Mouse (Mus musculus) gastrocnemius, postnatal 4 days (tissue): ENCODE results near the gene Mogs. TPM values are rescaled to one million over a fixed set of nuclear protein-coding genes. Genes with fewer than 3 reads are reported as not detected.

ENCODE experiments used
- DNase-seq, 2 experiments: peaks; one replicate each; pipeline ENCODE4 v3.0.0; 2021 to 2022; ENCODE audit warnings: low spot score in 2 of 2, mixed read lengths in 2 of 2
- total RNA-seq, 2 experiments: library from RNA; stranded (reverse); gene quantifications; 2 replicates each; pipeline ENCODE4 v1.2.3; 2021

Gene Mogs
- total RNA-seq, 2 experiments from 2014 or later = 20.0 to 21.9 TPM

GRCm38 (mm10) chr6:83120930-83121862 is 5.9 kb downstream of the Mogs start, which contains the start of gene Wbp1:
TSS of gene Wbp1 (minus strand) at chr6:83121559.
- DNase-seq = peak; percentile 69 to 88

- DNase-seq = peak in 1 of 2 experiments; percentile 58
Observed at GRCm38 (mm10) chr6:83121863-83122710, 6.8 kb downstream of the Mogs start.

GRCm38 (mm10) chr6:83122961-83123360 is 7.7 kb downstream of the Mogs start:
- no peak for DNase-seq

DNA sequence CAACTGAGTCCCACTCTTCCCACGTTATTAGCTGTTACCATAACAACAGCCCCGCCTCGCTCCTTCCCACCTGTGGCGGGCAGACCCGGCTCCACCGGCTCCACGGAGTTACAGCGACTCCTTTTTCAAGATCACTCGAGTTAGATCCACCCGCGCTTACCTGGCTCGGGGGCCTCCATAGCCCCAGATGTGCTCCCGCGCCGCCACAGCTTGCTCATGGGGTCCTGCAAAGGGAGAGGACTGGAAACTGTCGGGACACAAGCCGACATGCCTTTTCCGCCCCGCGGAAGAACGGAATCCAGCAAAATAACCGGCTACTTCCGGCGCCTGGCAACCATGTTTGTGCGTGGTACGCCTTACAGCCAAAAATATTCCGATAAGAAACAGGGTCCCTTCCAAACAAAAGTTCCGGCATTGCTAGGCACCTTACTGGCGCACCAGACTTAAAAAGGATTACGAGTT is 9.6 kb downstream of the Mogs start:
- DNase-seq = peak; percentile 77 to 91

DNA sequence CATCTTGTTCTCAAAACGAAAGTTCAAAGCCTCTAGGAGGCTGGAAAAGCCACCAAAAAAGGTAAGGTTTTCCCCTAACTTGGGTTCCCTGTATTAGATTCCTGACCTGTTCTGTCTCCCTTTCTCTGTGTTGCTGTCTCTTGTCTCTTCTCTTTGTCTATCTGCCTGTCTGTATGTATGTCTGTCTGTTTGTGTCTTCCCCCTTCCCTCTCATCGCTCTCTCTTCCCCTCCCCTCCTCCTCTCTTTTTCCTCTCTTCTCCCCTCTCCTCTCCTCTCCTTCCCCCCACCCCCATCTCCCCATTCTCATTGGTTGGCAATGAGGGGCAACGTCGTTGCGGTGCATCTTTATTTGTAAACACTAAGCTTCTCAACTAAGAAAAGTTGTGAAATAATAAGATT is 10.0 kb downstream of the Mogs start, which contains the start of gene Ino80b:
Gene Ino80b (minus strand): TSS at position 101 of the 400 bp plus-strand sequence.
- no peak for DNase-seq

- DNase-seq = no peak
Observed at GRCm38 (mm10) chr6:83127419-83127818, 12.1 kb downstream of the Mogs start.

GRCm38 (mm10) chr6:83131469-83132034 is 16.3 kb downstream of the Mogs start:
- DNase-seq = no peak

DNA sequence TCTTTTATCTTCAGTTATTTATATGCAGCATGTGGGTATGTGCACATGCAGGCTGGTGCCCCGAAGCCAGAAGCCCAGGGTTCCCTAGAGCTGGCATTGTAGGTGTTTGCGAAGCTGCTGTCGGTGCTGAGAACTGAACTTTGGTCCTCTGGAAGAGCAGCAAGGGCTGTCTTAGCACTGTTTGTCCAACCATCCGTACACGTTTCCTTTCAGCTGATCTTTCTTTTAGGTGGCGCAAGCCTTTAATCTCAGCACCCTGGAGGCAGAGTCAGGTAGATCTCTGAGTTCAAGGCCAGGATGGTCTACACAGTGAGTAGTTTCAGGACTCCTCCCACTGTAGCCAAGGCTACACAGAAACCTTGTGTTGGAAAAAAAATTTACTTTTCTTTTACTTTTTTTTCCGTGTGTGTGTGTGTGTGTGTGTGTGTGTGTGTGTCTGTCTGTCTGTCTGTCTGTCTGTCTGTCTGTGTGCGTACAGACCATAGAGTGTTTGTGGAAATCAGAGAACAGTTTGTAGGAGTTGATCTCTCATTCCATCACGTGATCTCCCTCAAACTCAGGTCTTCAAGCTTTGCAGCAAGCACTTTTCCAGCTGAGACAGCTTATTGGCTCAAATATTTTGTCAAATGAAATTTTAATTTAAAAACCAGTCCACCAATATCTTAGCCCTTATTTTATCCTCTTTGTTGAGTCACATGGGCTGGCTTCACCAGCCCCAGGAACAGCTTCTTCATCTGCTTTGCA is 17.1 kb downstream of the Mogs start:
- DNase-seq = no peak

DNA sequence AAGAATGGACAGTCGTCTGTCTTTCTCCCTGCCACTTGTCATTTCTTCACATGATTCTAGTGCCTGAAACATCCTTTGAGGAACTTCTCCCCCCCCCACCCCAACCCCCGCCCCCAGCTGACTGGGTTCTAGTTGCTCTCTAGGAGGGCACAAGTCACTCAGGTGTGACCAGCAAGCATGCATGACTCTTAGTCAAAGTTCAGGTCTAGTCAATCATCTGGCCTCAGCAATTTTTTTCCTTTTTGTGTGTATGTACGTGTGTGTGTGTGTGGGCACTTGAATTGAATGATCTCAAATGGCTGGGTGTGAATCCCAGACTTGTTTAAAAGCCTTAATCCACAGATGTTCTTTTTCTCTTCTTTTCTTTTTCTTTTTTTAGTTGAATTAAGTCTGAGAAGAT is 18.9 kb downstream of the Mogs start:
- no peak for DNase-seq

DNA sequence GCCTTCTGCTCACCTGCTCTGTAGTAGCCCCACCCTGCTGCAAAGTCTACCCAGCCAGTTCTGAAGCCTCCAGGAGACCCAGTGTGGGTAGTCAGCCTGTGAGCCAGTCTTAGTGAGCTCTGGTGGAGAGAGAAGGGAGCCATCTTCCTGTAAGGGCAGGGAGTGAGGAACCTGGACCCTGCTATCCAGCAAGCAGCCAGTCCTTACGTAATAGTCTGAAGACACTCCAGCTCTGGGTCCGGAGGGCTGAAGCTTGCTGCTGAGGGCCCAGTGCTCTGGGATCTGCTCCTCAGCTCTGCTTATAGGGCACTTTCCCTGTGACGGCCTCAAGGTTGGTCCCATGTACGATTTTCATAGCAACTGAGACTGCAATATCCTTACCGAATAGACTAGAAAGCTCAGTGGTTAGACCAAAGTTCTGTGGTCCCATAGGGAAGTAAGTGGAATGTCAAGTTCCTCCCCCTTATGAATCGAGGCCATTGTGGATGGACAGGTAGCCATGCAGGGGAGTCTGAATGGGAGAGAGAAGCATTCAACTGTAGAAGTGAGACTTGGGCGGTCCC is 19.7 kb downstream of the Mogs start, which contains the start of gene Rtkn:
Gene Rtkn (plus strand): TSS at position 513 of the 563 bp plus-strand sequence.
- no peak for DNase-seq

DNA sequence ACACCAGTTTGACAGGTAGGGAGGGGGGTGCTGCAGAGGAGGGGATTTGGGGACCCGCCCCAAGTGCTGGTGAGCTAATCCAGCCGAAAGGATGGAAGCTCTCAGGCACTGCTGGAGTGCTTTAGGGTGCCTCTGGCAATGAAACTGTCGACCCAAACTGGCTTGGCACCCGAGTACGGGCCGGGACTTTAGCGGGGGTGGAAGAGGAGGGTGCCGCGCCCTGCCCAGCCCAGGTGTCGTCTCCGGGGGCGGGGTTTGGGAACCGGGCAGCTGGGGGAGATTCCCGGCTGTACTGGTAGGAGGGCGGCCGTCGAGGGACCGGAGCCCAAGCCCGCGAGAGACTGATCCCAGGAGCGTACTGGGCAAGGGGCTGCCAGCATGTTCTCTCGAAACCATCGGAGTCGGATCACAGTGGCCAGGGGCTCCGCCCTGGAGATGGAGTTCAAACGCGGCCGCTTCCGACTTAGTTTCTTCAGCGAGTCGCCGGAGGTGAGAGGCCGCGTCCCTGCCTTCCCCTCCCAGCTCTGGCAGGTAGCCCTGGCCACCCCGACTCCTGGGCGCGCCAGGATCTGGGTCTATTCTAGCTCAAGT is 20.4 kb downstream of the Mogs start:
- peak in 1 of 2 experiments; percentile 47 for DNase-seq

- no peak for DNase-seq
Observed at GRCm38 (mm10) chr6:83136291-83136880, 21.1 kb downstream of the Mogs start.

DNA sequence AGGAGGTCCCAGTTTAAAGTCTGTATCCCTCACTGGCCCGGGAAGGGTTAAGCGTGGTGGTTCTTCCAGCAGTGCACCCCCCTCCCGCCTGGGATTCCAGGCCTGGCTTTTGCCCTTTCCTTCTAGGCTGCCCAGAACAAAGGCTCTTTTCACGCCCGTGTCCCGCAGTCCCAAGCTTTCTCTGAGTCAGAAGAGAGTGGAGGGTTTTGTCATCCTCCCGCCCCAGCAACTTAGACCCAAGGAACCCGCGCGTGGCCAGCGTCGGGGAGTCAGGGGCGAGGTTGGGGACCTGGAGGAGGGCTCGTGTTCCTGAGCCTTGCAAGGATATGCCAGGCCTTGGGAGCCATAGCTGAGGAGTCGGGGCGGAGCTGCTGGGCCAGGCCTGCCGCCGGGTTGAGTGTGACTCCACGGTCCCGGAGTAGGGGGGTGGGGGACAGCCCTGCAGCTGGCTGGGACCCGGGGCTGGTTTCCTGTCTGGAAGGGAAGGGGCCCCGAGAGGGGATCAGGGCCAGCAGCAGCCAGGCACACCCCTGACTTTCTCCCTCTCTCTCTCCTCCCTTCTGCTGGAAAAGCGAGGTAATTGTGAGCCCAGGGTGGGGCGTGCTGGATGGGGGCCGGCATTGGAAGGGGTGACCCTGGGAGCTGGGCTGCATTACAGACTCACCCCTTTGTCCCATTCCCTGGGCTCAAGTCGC is 21.7 kb downstream of the Mogs start:
- peak; percentile 85 to 89 for DNase-seq

DNA sequence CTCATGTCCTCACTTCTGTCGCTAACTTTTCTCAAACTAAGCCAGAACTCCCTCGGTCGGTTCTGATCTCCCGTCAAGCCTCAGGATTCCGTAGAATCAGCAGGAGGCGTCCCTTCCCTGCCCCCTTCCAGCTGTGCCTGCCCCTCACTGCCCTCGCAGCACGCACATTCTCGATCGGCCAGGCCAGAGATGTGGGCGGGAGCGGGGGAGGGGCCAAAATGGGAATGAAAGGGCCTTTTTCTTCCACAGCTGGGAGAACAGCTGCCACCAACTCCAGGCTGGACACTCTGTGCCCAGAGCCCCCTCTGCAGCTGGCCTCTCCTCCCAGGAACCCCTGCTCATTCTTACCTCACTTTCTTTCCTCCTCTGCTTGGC is 22.3 kb downstream of the Mogs start:
- DNase-seq = peak; percentile 90 to 96

DNA sequence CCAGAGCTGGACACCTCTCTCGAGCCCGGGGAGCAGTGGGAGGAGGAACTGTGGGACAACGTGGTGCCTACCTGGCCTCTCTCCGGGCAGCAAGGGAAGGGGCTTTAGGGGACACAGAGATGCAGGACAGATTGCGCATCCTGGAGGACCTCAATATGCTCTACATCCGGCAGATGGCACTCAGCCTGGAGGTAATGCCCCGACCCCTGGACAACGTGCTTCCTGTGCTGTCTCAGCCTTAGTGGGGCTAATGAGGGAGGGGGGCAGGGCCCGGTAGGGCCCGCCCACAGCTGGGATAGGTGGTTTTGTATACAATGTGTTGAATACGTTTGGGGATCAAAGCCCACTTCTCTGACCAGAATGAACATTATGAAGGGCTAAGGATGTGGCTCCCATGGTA is 22.8 kb downstream of the Mogs start:
- peak in 1 of 2 experiments; percentile 59 for DNase-seq

- no peak for DNase-seq
Observed at GRCm38 (mm10) chr6:83140044-83140443, 24.7 kb downstream of the Mogs start.

GRCm38 (mm10) chr6:83141636-83142035 is 26.3 kb downstream of the Mogs start:
- no peak for DNase-seq

- peak in 1 of 2 experiments; percentile 18 for DNase-seq
Observed at GRCm38 (mm10) chr6:83142211-83142731, 27.0 kb downstream of the Mogs start.
